Mouse (Mus musculus): ENCODE measurements around the gene Itgav.

GRCm38 (mm10) chr2:83771155-83771812, 47.1 kb downstream of the Itgav start:
- TF ChIP-seq UBTF (IDR thresholded peaks at IDR 0.05; ENCODE audit: borderline replicate concordance, insufficient read depth, low read depth, low read length): no peak
- TF ChIP-seq MAX (IDR thresholded peaks at IDR 0.05; ENCODE audit: low read length): no peak
- peak; percentile 83 for TF ChIP-seq SMC3 (IDR thresholded peaks at IDR 0.05; ENCODE audit: low read depth, low read length)
- TF ChIP-seq KAT2A (conservative IDR thresholded peaks at IDR 0.05; ENCODE audit: low read depth, low read length): no peak
- TF ChIP-seq POLR2A (IDR thresholded peaks at IDR 0.05; ENCODE audit: control insufficient read depth in 1 of 2, insufficient read depth in 1 of 2, low read depth in 1 of 2, low read length in 2 of 2, poor library complexity in 1 of 2): no peak
- no peak for TF ChIP-seq MXI1 (IDR thresholded peaks at IDR 0.05; ENCODE audit: low read depth, low read length)
